Mouse (Mus musculus) embryo, embryonic 10 days (tissue): Measurements from ENCODE around the gene Slc7a15.

Experiments used
- DNase-seq: peaks from one replicate; pipeline ENCODE4 v3.0.0-alpha.2; 2015; ENCODE audit warnings: low spot score

The Slc7a15 gene

GRCm38 (mm10) chr12:8506954-8507707 lies 91.7 kb downstream of the Slc7a15 start:
- no peak for DNase-seq

- DNase-seq = no peak
Measured at GRCm38 (mm10) chr12:8504131-8504530, 94.7 kb downstream of the Slc7a15 start.

- peak; percentile 55 for DNase-seq
Measured at GRCm38 (mm10) chr12:8502546-8502945, 96.3 kb downstream of the Slc7a15 start.

- no peak for DNase-seq
Measured at GRCm38 (mm10) chr12:8501571-8502305, 97.1 kb downstream of the Slc7a15 start.

- DNase-seq = no peak
Measured at GRCm38 (mm10) chr12:8500597-8501570, 98.0 kb downstream of the Slc7a15 start.

GRCm38 (mm10) chr12:8499871-8500596 lies 98.8 kb downstream of the Slc7a15 start, which contains the start of gene Rhob:
Rhob (minus strand) TSS chr12:8500009.
- peak; percentile 97 for DNase-seq

GRCm38 (mm10) chr12:8499001-8499870 lies 99.6 kb downstream of the Slc7a15 start:
- peak; percentile 76 for DNase-seq

GRCm38 (mm10) chr12:8498591-8499000 lies 100.3 kb downstream of the Slc7a15 start:
- DNase-seq = peak; percentile 46

GRCm38 (mm10) chr12:8498148-8498571 lies 100.7 kb downstream of the Slc7a15 start:
- DNase-seq = no peak

- DNase-seq = no peak
Measured at GRCm38 (mm10) chr12:8497314-8497706, 101.6 kb downstream of the Slc7a15 start.

- DNase-seq = no peak
Measured at GRCm38 (mm10) chr12:8496679-8497313, 102.1 kb downstream of the Slc7a15 start.

GRCm38 (mm10) chr12:8495881-8496678 lies 102.8 kb downstream of the Slc7a15 start:
- DNase-seq = peak; percentile 67

GRCm38 (mm10) chr12:8494675-8495074 lies 104.2 kb downstream of the Slc7a15 start:
- no peak for DNase-seq

GRCm38 (mm10) chr12:8493386-8493785 lies 105.5 kb downstream of the Slc7a15 start:
- no peak for DNase-seq

- no peak for DNase-seq
Measured at GRCm38 (mm10) chr12:8489098-8489497, 109.8 kb downstream of the Slc7a15 start.

- DNase-seq = no peak
Measured at GRCm38 (mm10) chr12:8488652-8488980, 110.2 kb downstream of the Slc7a15 start.

GRCm38 (mm10) chr12:8487959-8488651 lies 110.8 kb downstream of the Slc7a15 start:
- DNase-seq = no peak

- DNase-seq = no peak
Measured at GRCm38 (mm10) chr12:8487281-8487680, 111.6 kb downstream of the Slc7a15 start.

GRCm38 (mm10) chr12:8485247-8485646 lies 113.6 kb downstream of the Slc7a15 start:
- DNase-seq = no peak
